Mouse (Mus musculus): ENCODE data around the gene Pdzd7. TPM values are rescaled to one million over a fixed set of nuclear protein-coding genes. Genes with fewer than 3 reads are reported as not detected.

Pdzd7 gene
- total and polyA plus RNA-seq, 3 experiments, result 0.17 to 0.20 TPM; not detected in 1

GRCm38 (mm10) chr19:45030111-45030510, 15.4 kb downstream of the Pdzd7 start:
- Histone ChIP-seq H3K4me3 (replicated peaks in 1 of 3; ENCODE audit: low read depth in 2 of 3, low read length in 2 of 3, poor library complexity in 1 of 3) (peak overlapping the region; percentile 17 to 49 (median 48)), H3K79me2 (replicated peaks; ENCODE audit: control insufficient read depth, extremely low read depth, insufficient read depth, poor library complexity, severe bottlenecking) (no peaks in the 10 kb centered on the region), H3K36me3 (replicated peaks in 1 of 2; ENCODE audit: control insufficient read depth in 1 of 2, insufficient read depth in 1 of 2, low read length in 1 of 2) (peaks cover 0 to 15% of the 10 kb centered on the region in 2 experiments), H3K9me3 (replicated peaks; ENCODE audit: low read length) (no peaks in the 10 kb centered on the region), H3K4me1 (ENCODE audit: control insufficient read depth in 1 of 2, insufficient read depth in 2 of 2) (peaks cover 8 to 17% of the 10 kb centered on the region in 2 experiments), H3K9ac (ENCODE audit: insufficient read depth, low read depth) (peak overlapping the region; percentile 25; the same call in 1 of the 2 replicates), H3K27me3 (replicated peaks) (peaks cover 50% of the 10 kb centered on the region), H3K4me2 (ENCODE audit: insufficient read depth, low read depth, poor library complexity, severe bottlenecking) (peak overlapping the region; percentile 92; the same call in 1 of the 2 replicates), H3K27ac (ENCODE audit: insufficient read depth, low read depth) (no peak overlapping the region)
- peak; percentile 78 for DNase-seq (ENCODE audit: extremely low read depth)
- TF ChIP-seq E2F4 (IDR thresholded peaks at IDR 0.05; ENCODE audit: insufficient replicate concordance, low read depth, low read length), result no peak
- no peak for TF ChIP-seq MAFK (IDR thresholded peaks at IDR 0.05; ENCODE audit: insufficient replicate concordance, low read length)
- peak; percentile 20 for TF ChIP-seq RAD21 (IDR thresholded peaks at IDR 0.05; ENCODE audit: low read depth, low read length)
- no peak for TF ChIP-seq GABPA (IDR thresholded peaks at IDR 0.05; ENCODE audit: insufficient replicate concordance, low read depth, low read length)
- peak; percentile 51; the same call in 1 of the 2 replicates for TF ChIP-seq MYC (IDR thresholded peaks at IDR 0.05; ENCODE audit: low read depth, low read length)
- TF ChIP-seq CTCF (conservative IDR thresholded peaks at IDR 0.05 in 1 of 2, IDR thresholded peaks at IDR 0.05 in 1 of 2; ENCODE audit: low read depth in 2 of 2, low read length in 2 of 2), result peak; percentile 59 to 82
- no peak for TF ChIP-seq ZMIZ1 (IDR thresholded peaks at IDR 0.05; ENCODE audit: low read depth, low read length)
- peak; percentile 32; the same call in 1 of the 2 replicates for TF ChIP-seq MAX (IDR thresholded peaks at IDR 0.05; ENCODE audit: low read length)
- no peak for TF ChIP-seq HCFC1 (IDR thresholded peaks at IDR 0.05; ENCODE audit: low read depth, low read length)
- TF ChIP-seq MXI1 (IDR thresholded peaks at IDR 0.05; ENCODE audit: low read depth, low read length), result peak; percentile 45; the same call in 1 of the 2 replicates
- peak; percentile 37 for TF ChIP-seq SMC3 (IDR thresholded peaks at IDR 0.05; ENCODE audit: low read depth, low read length)
- 0 out of 2 replicates have a peak, but pooled peaks have one; percentile 14 for TF ChIP-seq IRF4 (IDR thresholded peaks at IDR 0.05; ENCODE audit: low read depth, low read length)
- TF ChIP-seq CHD1 (IDR thresholded peaks at IDR 0.05; ENCODE audit: low read depth, low read length), result no peak
- dilution Hi-C loops (cut with MboI; ENCODE audit: extremely low pct_ligation_motif_present, extremely low pct_unique_long_range_greater_than_20kb, low sequenced_read_pairs) (no loop called here), in situ Hi-C loops (cut with MboI; ENCODE audit: low pct_ligation_motif_present, low pct_unique_long_range_greater_than_20kb, low sequenced_read_pairs) (loop anchor here (25.0 kb wide), 1 partner anchor 443 kb away; no protein-coding TSS in a partner anchor)

GRCm38 (mm10) chr19:45029571-45029970, 15.9 kb downstream of the Pdzd7 start:
- no peak overlapping the region for H3K27ac ChIP-seq (ENCODE audit: insufficient read depth, low read depth)
- dilution Hi-C loops (cut with MboI; ENCODE audit: extremely low pct_ligation_motif_present, extremely low pct_unique_long_range_greater_than_20kb, low sequenced_read_pairs) (no loop called here), in situ Hi-C loops (cut with MboI; ENCODE audit: low pct_ligation_motif_present, low pct_unique_long_range_greater_than_20kb, low sequenced_read_pairs) (loop anchor here (25.0 kb wide), 1 partner anchor 442 kb away; no protein-coding TSS in a partner anchor)
- no peak overlapping the region for H3K4me2 ChIP-seq (ENCODE audit: insufficient read depth, low read depth, poor library complexity, severe bottlenecking)
- H3K36me3 ChIP-seq (replicated peaks in 1 of 2; ENCODE audit: control insufficient read depth in 1 of 2, insufficient read depth in 1 of 2, low read length in 1 of 2), result peaks cover 0 to 19% of the 10 kb centered on the region in 2 experiments
- H3K9me3 ChIP-seq (replicated peaks; ENCODE audit: low read length), result no peaks in the 10 kb centered on the region
- no peak overlapping the region for H3K9ac ChIP-seq (ENCODE audit: insufficient read depth, low read depth)
- no peaks in the 10 kb centered on the region for H3K79me2 ChIP-seq (replicated peaks; ENCODE audit: control insufficient read depth, extremely low read depth, insufficient read depth, poor library complexity, severe bottlenecking)
- peaks cover 46% of the 10 kb centered on the region for H3K27me3 ChIP-seq (replicated peaks)
- no peak for DNase-seq (ENCODE audit: extremely low read depth)
- TF ChIP-seq CTCF (conservative IDR thresholded peaks at IDR 0.05 in 1 of 2, IDR thresholded peaks at IDR 0.05 in 1 of 2; ENCODE audit: low read depth in 2 of 2, low read length in 2 of 2), result no peak
- TF ChIP-seq JUND (conservative IDR thresholded peaks at IDR 0.05; ENCODE audit: low read depth, low read length), result no peak
- TF ChIP-seq MEF2A (IDR thresholded peaks at IDR 0.05; ENCODE audit: borderline replicate concordance, low read depth, low read length), result no peak
- no peak for TF ChIP-seq USF1 (IDR thresholded peaks at IDR 0.05; ENCODE audit: low read depth, low read length)
- no peak overlapping the region for H3K4me3 ChIP-seq (replicated peaks in 1 of 3; ENCODE audit: low read depth in 2 of 3, low read length in 2 of 3, poor library complexity in 1 of 3)
- H3K4me1 ChIP-seq (ENCODE audit: control insufficient read depth in 1 of 2, insufficient read depth in 2 of 2), result peaks cover 8 to 17% of the 10 kb centered on the region in 2 experiments
